Mouse (Mus musculus): ENCODE measurements around the gene Lair1. TPM values are rescaled to one million over a fixed set of nuclear protein-coding genes. Genes with fewer than 3 reads are reported as not detected.

The Lair1 gene
- polyA plus RNA-seq (2015; fragmentation: Nextera tagmentation; extraction: Ambion mirVana): 6.0 and 8.6 TPM in 2 replicates

GRCm38 (mm10) chr7:4063013-4063412 lies at the start of gene Lair1:
Lair1 (minus strand) TSS chr7:4063204.

Other genes starting within 250 kb of the Lair1 start
- gene Gm15448, start 237.5 kb downstream of the Lair1 start, polyA plus RNA-seq (2015; fragmentation: Nextera tagmentation; extraction: Ambion mirVana): 0.70 and 1.2 TPM in 2 replicates
- 7.2 and 10.1 TPM in 2 replicates for gene Pira2, start 218.2 kb downstream of the Lair1 start, polyA plus RNA-seq (2015; fragmentation: Nextera tagmentation; extraction: Ambion mirVana)
- gene Gm14548, start 165.1 kb downstream of the Lair1 start, polyA plus RNA-seq (2015; fragmentation: Nextera tagmentation; extraction: Ambion mirVana): 8.1 and 10.5 TPM in 2 replicates
- gene Lilra6, start 147.7 kb downstream of the Lair1 start, polyA plus RNA-seq (2015; fragmentation: Nextera tagmentation; extraction: Ambion mirVana): 6.8 and 7.9 TPM in 2 replicates
- gene Ttyh1, start 56.2 kb upstream of the Lair1 start, polyA plus RNA-seq (2015; fragmentation: Nextera tagmentation; extraction: Ambion mirVana): 0.71 and 0.86 TPM in 2 replicates
- gene Leng8, start 73.8 kb upstream of the Lair1 start, polyA plus RNA-seq (2015; fragmentation: Nextera tagmentation; extraction: Ambion mirVana): 21.8 and 23.8 TPM in 2 replicates
- 2.7 and 3.3 TPM in 2 replicates for gene Leng9, start 87.2 kb upstream of the Lair1 start, polyA plus RNA-seq (2015; fragmentation: Nextera tagmentation; extraction: Ambion mirVana)
- 10.2 and 13.2 TPM in 2 replicates for gene Cdc42ep5, start 101.7 kb upstream of the Lair1 start, polyA plus RNA-seq (2015; fragmentation: Nextera tagmentation; extraction: Ambion mirVana)
- 0.18 and 0.23 TPM in 2 replicates for gene Lilra5, start 174.6 kb upstream of the Lair1 start, polyA plus RNA-seq (2015; fragmentation: Nextera tagmentation; extraction: Ambion mirVana)

All from spleen, postnatal 0 days (tissue).